Mouse (Mus musculus) neural tube, embryonic 15.5 days (tissue): ENCODE results near the gene Drc3. TPM values are rescaled to one million over a fixed set of nuclear protein-coding genes. Genes with fewer than 3 reads are reported as not detected.

Source experiments
- ATAC-seq: fragments of 200-750 bp; cut with Nextera tagmentation; 2 replicates; pipeline ENCODE4 v1.8.0; 2017; ENCODE audit warnings: mild to moderate bottlenecking, moderate TSS enrichment, moderate library complexity; ENCODE audit not compliant: low FRiP score
- H3K27ac ChIP-seq: fragments of 300-500 bp; sonication (generic); replicated peaks from 2 replicates; pipeline ENCODE4 v1.5.1; 2015; ENCODE audit warnings: mild to moderate bottlenecking, inconsistent platforms
- H3K27me3 ChIP-seq: fragments of 300-500 bp; sonication (generic); replicated peaks from 2 replicates; pipeline ENCODE4 v1.6.1; 2015; ENCODE audit warnings: inconsistent platforms
- H3K36me3 ChIP-seq: fragments of 300-500 bp; sonication (generic); 2 replicates; pipeline ENCODE4 v1.6.1; 2015; ENCODE audit warnings: inconsistent platforms
- H3K4me1 ChIP-seq: fragments of 300-500 bp; sonication (generic); 2 replicates; pipeline ENCODE4 v1.6.1; 2015; ENCODE audit warnings: inconsistent platforms
- H3K4me2 ChIP-seq: fragments of 300-500 bp; sonication (generic); 2 replicates; pipeline ENCODE4 v1.6.1; 2015; ENCODE audit warnings: inconsistent platforms, mild to moderate bottlenecking, moderate library complexity
- H3K4me3 ChIP-seq: fragments of 300-500 bp; sonication (generic); replicated peaks from 2 replicates; pipeline ENCODE4 v1.5.1; 2015; ENCODE audit warnings: mild to moderate bottlenecking, inconsistent platforms
- H3K9ac ChIP-seq: fragments of 300-500 bp; sonication (generic); replicated peaks from 2 replicates; pipeline ENCODE4 v1.6.1; 2015; ENCODE audit warnings: mild to moderate bottlenecking, inconsistent platforms
- H3K9me3 ChIP-seq: fragments of 300-500 bp; sonication (generic); replicated peaks from 2 replicates; pipeline ENCODE4 v1.6.1; 2016; ENCODE audit warnings: inconsistent platforms
- WGBS: fragments of 180-500 bp; shearing (Covaris S2); methylation state at CpG from one replicate; pipeline ENCODE4 v1.1.7; 2015; ENCODE audit warnings: mixed read lengths; 5-methylcytosine and 5-hydroxymethylcytosine counted together
- polyA plus RNA-seq: library from polyadenylated mRNA; unstranded; fragments of >200 nt; fragmentation: Nextera tagmentation; extraction: Ambion mirVana; gene quantifications from 2 replicates; pipeline ENCODE4 v1.2.1, GENCODE M21; 2015

The Drc3 gene
- 5.3 and 6.2 TPM in 2 replicates for polyA plus RNA-seq

DNA sequence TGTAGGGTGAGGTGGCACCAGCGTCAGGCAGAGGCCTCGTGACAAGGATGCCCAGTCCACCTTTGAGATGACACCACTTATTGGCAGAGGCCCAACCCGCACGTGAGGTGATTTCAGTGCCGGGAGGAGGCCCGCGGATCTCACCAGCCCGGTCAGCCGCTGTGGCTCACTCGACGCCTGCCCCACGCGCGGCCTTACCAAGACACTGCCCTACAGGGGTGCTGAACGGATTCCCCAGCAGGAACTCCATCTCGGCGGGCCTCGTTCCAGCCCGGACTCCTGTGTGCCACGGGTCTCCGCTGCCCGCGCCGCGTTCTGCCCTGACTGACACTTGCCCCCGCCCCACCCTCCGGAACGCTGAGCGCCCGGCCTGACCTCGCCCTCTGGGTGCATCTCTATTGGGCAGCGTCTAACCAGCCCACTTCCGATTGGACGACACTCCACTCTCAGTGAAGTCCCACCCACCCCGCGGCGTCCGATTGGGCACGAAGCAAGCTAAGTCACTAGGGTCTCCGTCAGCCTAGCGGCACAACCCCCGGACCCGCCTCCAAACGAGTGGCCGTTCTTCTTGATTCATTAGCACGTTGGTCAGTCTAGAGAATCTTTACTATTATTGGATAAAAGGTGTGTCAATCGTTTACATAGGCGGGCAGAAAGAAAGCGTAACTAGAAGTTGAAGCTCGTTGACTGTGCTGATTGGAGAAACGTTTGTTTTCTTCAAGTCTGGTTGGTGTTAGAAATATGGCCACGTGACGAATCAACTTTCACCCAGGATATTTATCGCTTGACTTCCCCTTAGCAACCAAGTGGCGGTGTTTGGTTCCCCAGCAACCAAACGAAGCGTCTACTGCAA is at the start of gene Drc3, which contains the start of gene Tom1l2:
Drc3 (plus strand) TSS at position 771 of the 853 bp plus-strand sequence.
Tom1l2 (minus strand) TSS at position 347 of the 853 bp plus-strand sequence.
- peak within 1 kb of the TSS; percentile 87 for H3K27ac ChIP-seq
- no peaks in the 10 kb centered on the region for H3K36me3 ChIP-seq
- peak; percentile 99 for ATAC-seq
- H3K4me2 ChIP-seq = peak within 1 kb of the TSS; percentile 85
- H3K9me3 ChIP-seq = no peaks in the 10 kb centered on the region
- H3K27me3 ChIP-seq = no peaks in the 10 kb centered on the region
- H3K4me1 ChIP-seq = peaks cover 26% of the 10 kb centered on the region
- H3K4me3 ChIP-seq = peak within 1 kb of the TSS; percentile 86
- H3K9ac ChIP-seq = peak within 1 kb of the TSS; percentile 71
- under 1% methylated on average over 57 of the region's 57 CpGs for WGBS

- no peak for ATAC-seq
- peak overlapping the region; percentile 63 for H3K27ac ChIP-seq
- peaks cover 58% of the 10 kb centered on the region for H3K4me1 ChIP-seq
- no peaks in the 10 kb centered on the region for H3K9me3 ChIP-seq
- H3K27me3 ChIP-seq = no peaks in the 10 kb centered on the region
- no peak overlapping the region for H3K9ac ChIP-seq
- H3K4me2 ChIP-seq = no peak overlapping the region
- H3K4me3 ChIP-seq = no peak overlapping the region
- H3K36me3 ChIP-seq = no peaks in the 10 kb centered on the region
- WGBS = 62% methylated on average over 2 of the region's 2 CpGs
Measured at GRCm38 (mm10) chr11:60303497-60303896, 49.6 kb upstream of the Drc3 start.

DNA sequence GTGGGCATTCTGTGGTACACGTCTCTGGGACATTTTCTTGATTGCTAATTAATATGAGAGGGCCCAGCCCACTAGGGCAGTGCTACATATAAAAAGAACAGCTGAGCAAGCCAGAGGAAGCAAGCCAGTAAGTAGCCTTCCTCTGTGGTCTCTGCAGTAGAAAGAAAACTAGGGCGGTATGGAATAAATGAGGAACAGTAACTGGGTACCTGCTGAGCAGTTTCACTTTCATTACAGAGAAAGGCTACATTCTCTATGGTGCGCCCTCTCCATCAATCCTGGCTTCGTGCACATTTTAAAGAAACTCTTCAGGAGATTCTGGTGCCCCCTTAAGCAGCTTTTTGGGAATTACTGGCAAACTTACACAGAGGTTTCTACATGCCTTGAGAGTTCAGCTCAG is 47.5 kb upstream of the Drc3 start:
- Histone ChIP-seq H3K4me3 (no peak overlapping the region), H3K9ac (no peak overlapping the region), H3K36me3 (no peaks in the 10 kb centered on the region), H3K4me2 (no peak overlapping the region), H3K27ac (peak overlapping the region; percentile 51), H3K4me1 (peaks cover 67% of the 10 kb centered on the region), H3K9me3 (no peaks in the 10 kb centered on the region), H3K27me3 (no peaks in the 10 kb centered on the region)
- no peak for ATAC-seq
- 46% methylated on average over 4 of the region's 4 CpGs for WGBS

DNA sequence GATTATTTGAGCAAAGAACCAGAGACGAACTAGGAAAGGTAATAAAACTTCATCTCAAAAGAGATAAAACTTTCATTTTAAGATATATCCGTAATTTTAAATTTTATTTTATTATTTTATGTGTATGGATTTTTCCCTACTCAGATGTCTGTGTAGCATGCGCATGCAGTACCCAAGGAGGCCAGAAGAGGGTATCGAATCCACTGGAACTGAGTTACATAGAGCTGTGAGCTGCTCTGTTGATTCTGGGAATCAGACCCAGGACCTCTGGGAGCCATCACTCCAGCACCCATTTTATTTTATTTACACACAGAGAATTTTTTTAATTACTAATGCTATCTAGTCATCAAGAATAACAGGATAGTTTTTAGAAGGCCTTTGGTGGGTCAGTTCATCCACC is 46.3 kb upstream of the Drc3 start:
- peaks cover 67% of the 10 kb centered on the region for H3K4me1 ChIP-seq
- no peak overlapping the region for H3K9ac ChIP-seq
- no peaks in the 10 kb centered on the region for H3K36me3 ChIP-seq
- no peaks in the 10 kb centered on the region for H3K9me3 ChIP-seq
- ATAC-seq = no peak
- H3K27ac ChIP-seq = peak overlapping the region; percentile 38; the same call in 1 of the 2 replicates
- no peak overlapping the region for H3K4me2 ChIP-seq
- no peaks in the 10 kb centered on the region for H3K27me3 ChIP-seq
- no peak overlapping the region for H3K4me3 ChIP-seq
- WGBS = 73% methylated on average over 4 of the region's 4 CpGs

DNA sequence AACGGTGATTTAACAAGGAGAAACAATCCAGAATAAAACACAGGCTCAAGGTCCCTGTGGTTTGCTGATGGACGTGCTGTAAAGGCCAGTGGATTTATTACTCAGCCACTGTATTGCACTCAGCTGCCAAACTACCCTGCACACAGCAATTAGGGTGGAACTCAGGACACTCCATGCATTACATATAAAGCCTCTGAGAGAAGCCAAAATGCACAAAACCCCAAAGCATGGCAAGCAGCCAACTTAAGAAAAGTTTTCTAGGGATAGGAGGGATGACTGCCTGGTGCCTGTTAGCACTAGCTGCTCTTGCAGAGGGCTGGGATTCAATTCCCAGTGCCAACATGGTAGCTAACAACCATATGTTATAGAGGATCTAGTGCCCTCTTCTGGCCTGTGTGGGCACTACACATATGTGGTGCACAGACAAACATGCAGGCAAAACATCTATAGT is 45.7 kb upstream of the Drc3 start:
- Histone ChIP-seq H3K27me3 (no peaks in the 10 kb centered on the region), H3K27ac (peak overlapping the region; percentile 38; the same call in 1 of the 2 replicates), H3K36me3 (no peaks in the 10 kb centered on the region)

DNA sequence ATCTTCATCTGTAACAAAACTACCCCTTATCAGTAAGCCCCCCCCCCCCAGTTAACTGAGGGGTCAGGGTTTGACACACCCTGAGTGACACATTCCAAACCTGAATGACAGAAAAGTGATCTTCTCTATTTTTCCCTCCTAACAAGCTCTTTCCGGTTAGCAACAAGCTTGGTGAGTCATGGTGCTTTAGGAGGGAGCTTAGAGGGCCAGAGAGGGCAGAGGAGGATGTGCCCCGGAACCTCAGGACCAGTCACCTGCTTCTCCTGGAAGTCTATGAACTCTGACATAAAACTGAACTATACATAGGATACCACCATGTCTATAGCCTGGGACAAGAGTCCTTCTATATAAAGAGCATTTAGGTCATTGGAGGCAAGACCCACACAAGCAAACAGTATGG is 45.1 kb upstream of the Drc3 start:
- Histone ChIP-seq H3K4me3 (no peak overlapping the region), H3K27ac (peak overlapping the region; percentile 58; the same call in 1 of the 2 replicates), H3K9ac (no peak overlapping the region), H3K9me3 (no peaks in the 10 kb centered on the region), H3K4me1 (peaks cover 63% of the 10 kb centered on the region), H3K36me3 (no peaks in the 10 kb centered on the region), H3K27me3 (no peaks in the 10 kb centered on the region), H3K4me2 (no peak overlapping the region)
- 83% methylated on average over 2 of the region's 2 CpGs for WGBS
- ATAC-seq = no peak

More for the DNA sequence above, 45.7 kb upstream of the Drc3 start:
- 48% methylated on average over 2 of the region's 2 CpGs for WGBS
- Histone ChIP-seq H3K9ac (no peak overlapping the region), H3K4me2 (no peak overlapping the region), H3K9me3 (no peaks in the 10 kb centered on the region), H3K4me3 (no peak overlapping the region), H3K4me1 (peaks cover 66% of the 10 kb centered on the region)
- ATAC-seq = no peak

GRCm38 (mm10) chr11:60308506-60309116 is 44.5 kb upstream of the Drc3 start:
- H3K27me3 ChIP-seq = no peaks in the 10 kb centered on the region
- H3K4me1 ChIP-seq = peaks cover 59% of the 10 kb centered on the region
- H3K4me3 ChIP-seq = no peak overlapping the region
- no peak for ATAC-seq
- no peak overlapping the region for H3K9ac ChIP-seq
- 72% methylated on average over 12 of the region's 12 CpGs for WGBS
- no peaks in the 10 kb centered on the region for H3K36me3 ChIP-seq
- no peaks in the 10 kb centered on the region for H3K9me3 ChIP-seq
- no peak overlapping the region for H3K4me2 ChIP-seq
- H3K27ac ChIP-seq = peak overlapping the region; percentile 58

DNA sequence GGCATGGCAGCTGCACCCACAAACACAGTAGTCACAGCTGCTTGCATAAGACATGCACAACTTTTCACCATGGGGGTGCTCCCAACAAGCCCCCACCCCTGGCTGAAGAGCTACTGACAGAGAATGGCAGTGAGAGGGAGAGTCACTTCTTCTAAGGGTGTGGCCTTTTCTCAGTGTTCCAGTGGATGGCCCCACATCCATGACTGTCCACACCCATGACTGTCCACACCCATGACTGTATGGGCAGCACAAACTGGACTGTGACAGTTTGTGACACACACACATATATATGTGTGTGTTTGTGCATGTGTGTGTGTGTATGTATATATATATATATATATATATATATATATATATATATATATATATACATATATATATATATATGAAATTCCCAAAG is 43.3 kb upstream of the Drc3 start:
- H3K27ac ChIP-seq = peak overlapping the region; percentile 4; the same call in 1 of the 2 replicates
- no peak for ATAC-seq
- H3K4me3 ChIP-seq = no peak overlapping the region
- H3K4me1 ChIP-seq = peaks cover 55% of the 10 kb centered on the region
- H3K4me2 ChIP-seq = no peak overlapping the region
- no peaks in the 10 kb centered on the region for H3K9me3 ChIP-seq
- no peaks in the 10 kb centered on the region for H3K36me3 ChIP-seq
- H3K9ac ChIP-seq = no peak overlapping the region
- no peaks in the 10 kb centered on the region for H3K27me3 ChIP-seq

DNA sequence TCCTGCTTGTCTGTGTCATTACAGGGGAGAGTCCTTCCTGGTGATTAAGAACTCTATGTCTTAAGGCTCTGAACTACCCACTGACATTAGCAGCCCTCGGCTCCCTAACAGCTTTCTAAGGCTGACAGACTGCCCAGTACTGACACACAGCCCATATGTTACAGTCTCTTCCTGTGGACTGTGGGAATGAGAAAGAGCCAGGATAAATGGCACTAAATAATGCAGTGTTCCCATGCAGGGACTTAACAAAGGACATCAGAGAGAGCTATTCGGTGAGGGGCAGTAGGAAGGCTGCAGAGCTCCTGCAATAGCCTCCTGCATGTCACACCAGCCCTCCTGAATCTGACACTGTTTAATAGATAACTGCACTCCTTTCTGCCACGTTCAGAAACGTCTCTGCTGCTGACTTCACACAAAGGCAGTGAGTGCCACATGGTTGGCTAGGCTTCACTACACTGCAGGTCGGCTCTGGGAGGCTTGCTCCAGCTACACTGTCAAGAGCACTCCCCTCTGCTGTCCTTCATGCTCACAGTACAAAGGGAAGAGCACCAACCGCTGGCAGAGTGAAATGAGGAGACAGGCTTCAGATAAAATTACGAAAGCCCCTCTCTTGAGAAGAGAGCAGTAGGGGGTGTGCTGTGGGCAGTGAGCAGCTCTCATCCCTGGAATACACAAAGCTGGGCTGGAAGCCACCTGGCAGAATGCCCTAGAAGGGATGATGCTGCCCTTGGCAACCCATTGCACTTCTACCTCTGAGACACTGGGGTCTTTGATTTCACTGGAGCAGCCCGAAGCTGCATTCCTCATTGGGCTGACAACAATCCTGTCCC is 41.9 kb upstream of the Drc3 start:
- no peaks in the 10 kb centered on the region for H3K9me3 ChIP-seq
- peak; percentile 88 for ATAC-seq
- peak overlapping the region; percentile 91 for H3K27ac ChIP-seq
- H3K4me2 ChIP-seq = peak overlapping the region; percentile 23
- WGBS = 4% methylated on average over 8 of the region's 8 CpGs
- no peaks in the 10 kb centered on the region for H3K27me3 ChIP-seq
- H3K4me3 ChIP-seq = no peak overlapping the region
- peaks cover 47% of the 10 kb centered on the region for H3K4me1 ChIP-seq
- H3K9ac ChIP-seq = peak overlapping the region; percentile 40; the same call in 1 of the 2 replicates
- no peaks in the 10 kb centered on the region for H3K36me3 ChIP-seq

DNA sequence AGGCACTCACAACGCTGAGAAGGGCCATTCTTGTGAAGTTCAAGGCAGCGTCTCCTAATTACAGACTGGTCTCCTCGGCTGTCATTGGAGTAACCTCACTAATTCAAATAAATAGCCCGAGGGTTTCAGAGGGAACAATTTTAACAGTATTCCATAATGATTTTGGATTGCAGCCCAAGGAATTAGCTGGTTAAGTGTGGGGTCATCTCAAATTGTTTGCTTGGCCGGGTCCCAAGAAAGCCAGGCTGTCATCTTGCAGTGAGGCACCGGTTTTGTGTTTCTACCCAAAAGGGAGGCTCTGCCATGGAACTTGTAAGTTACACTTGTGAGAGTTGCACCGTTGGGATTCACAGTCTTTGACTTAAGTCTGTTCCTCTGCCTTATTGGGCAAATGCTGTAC is 36.9 kb upstream of the Drc3 start:
- 41% methylated on average over 7 of the region's 7 CpGs for WGBS
- ATAC-seq = no peak
- Histone ChIP-seq H3K27me3 (no peaks in the 10 kb centered on the region), H3K4me3 (no peak overlapping the region), H3K9me3 (no peaks in the 10 kb centered on the region), H3K9ac (no peak overlapping the region), H3K4me2 (no peak overlapping the region), H3K36me3 (no peaks in the 10 kb centered on the region), H3K4me1 (peaks cover 67% of the 10 kb centered on the region), H3K27ac (peak overlapping the region; percentile 73)

DNA sequence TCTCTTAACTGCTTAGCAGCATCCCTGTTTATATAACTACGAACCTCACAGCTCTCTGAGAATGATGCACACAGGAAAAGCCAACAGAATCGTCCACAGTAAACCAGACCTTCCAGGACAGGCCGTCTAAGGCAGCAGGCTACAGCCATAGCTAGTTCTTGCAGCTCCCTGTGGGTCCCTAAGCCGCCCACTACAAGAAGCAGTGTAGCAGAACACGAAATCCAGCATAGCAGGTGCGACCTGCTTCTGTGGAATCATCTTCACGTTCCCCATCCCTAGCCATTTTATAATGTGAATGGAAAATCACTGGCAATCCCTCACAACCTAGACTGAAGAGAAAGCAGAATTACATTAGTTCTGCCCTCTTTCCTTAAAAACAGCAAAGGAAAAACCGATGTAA is 36.2 kb upstream of the Drc3 start:
- 77% methylated on average over 8 of the region's 8 CpGs for WGBS
- Histone ChIP-seq H3K4me3 (no peak overlapping the region), H3K4me2 (no peak overlapping the region), H3K36me3 (no peaks in the 10 kb centered on the region), H3K27ac (peak overlapping the region; percentile 73), H3K27me3 (no peaks in the 10 kb centered on the region), H3K4me1 (peaks cover 65% of the 10 kb centered on the region), H3K9ac (no peak overlapping the region), H3K9me3 (no peaks in the 10 kb centered on the region)
- no peak for ATAC-seq
